Comparison of ENCODE assay signal across 19 mouse cellular contexts in the genomic region with DNA sequence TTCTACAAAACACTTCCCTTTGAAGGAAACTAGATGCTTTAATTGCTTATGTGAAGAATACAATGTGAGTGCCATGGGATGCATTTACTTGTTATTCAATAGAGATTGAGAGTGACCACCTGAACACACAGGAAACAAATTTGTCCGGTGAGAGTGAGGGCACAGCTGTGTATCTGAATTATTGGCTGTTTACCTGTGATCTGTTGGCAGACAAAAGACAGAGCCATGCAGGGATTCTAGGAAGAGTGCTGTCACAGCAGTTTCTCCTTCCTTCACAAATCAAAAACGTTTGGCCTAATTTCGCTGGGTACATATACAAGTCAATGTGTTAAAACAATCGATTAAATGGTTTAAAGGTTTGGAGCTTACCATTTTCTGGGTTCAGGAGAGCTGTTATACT.
A peak's percentile ranks its signal among the peaks of the same experiment; 100 is the strongest.
DNase-seq lines count a peak whose midpoint lies in the region; ATAC-seq lines count a peak whose summit lies in the region.
"Had no signal": no experiment of that assay in that cellular context is flagged by ENCODE, and none has a peak within 500 bp of the region (broad histone marks: within the 10 kb centered on the region; RNA-seq: fewer than 3 reads in every experiment).

No protein-coding gene starts in this region.

- no peak for DNase-seq in cerebellum, adult 11 months
- DNase-seq in cerebellum, adult 8-10 months: peak; percentile 8
- peak; percentile 17 to 69 for DNase-seq in cerebellum, postnatal 14 days
- DNase-seq in forelimb bud, embryonic 11.5 days (ENCODE audit: low read depth, low spot score): peak; percentile 2
- no peak for DNase-seq in urinary bladder, postnatal 10 days (ENCODE audit: low spot score)
- DNase-seq: adrenal gland, adult 8-10 months; adrenal gland, postnatal 36 days; B cell, adult 2 months; gastrocnemius, adult 2 months; gastrocnemius, postnatal 36 days; heart, adult 11 months; heart, postnatal 36 days; kidney, adult 18-20 months had no signal

- peak; percentile 62; the same call in 1 of the 2 replicates for ATAC-seq in cerebellum, adult (ENCODE audit: insufficient number of reproducible peaks, low FRiP score, low TSS enrichment)
- ATAC-seq in frontal cortex, adult (ENCODE audit: low TSS enrichment): no peak
- ATAC-seq: CD4-positive, CD25-positive, alpha-beta regulatory T cell, adult 4 months; forebrain, embryonic 16.5 days; hindbrain, embryonic 16.5 days; inflammation-experienced regulatory T-cells, adult 6 months had no signal

Comparison
In these comparisons a context has a peak if more than half of its experiments do, and no peak if none do; other contexts are left out.
1. DNase-seq: peak in cerebellum, adult 8-10 months (single experiment), cerebellum, postnatal 14 days (2 of 2) and forelimb bud, embryonic 11.5 days (single experiment); none in cerebellum, adult 11 months (single experiment) and urinary bladder, postnatal 10 days (single experiment).